8 mouse cellular contexts compared by ENCODE assay signal in genomic region chr1:188118125-188118524, GRCm38 (mm10).
DNase-seq lines count a peak whose midpoint lies in the region; ATAC-seq lines count a peak whose summit lies in the region.

No protein-coding gene starts in this region.

- intact Hi-C loops in left cerebral cortex, postnatal 25 days (cut with DNase I) = no loop called here

- no peak overlapping the region for H3K27ac ChIP-seq in hindbrain, embryonic 16.5 days (ENCODE audit: low read depth, low read length)

- no peak overlapping the region for H3K9ac ChIP-seq in hindbrain, embryonic 16.5 days (ENCODE audit: low read depth, low read length)

- no peaks in the 10 kb centered on the region for H3K27me3 ChIP-seq in hindbrain, embryonic 16.5 days (replicated peaks; ENCODE audit: control insufficient read depth, insufficient read depth, low read length)

- no peak overlapping the region for H3K4me3 ChIP-seq in hindbrain, embryonic 16.5 days (ENCODE audit: low read length)

- ATAC-seq in hindbrain, embryonic 16.5 days = peak; percentile 93

- no peaks in the 10 kb centered on the region for H3K9me3 ChIP-seq in hindbrain, embryonic 16.5 days (ENCODE audit: control insufficient read depth, low read length)

- no peak overlapping the region for H3K4me2 ChIP-seq in hindbrain, embryonic 16.5 days (ENCODE audit: low read length)

- no peaks in the 10 kb centered on the region for H3K36me3 ChIP-seq in hindbrain, embryonic 16.5 days (ENCODE audit: control insufficient read depth, insufficient read depth, low read length)

- no peaks in the 10 kb centered on the region for H3K4me1 ChIP-seq in hindbrain, embryonic 16.5 days (ENCODE audit: control insufficient read depth, insufficient read depth, low read depth, low read length)

- 32% methylated on average over 3 of the region's 3 CpGs for WGBS in hindbrain, embryonic 16.5 days

- DNase-seq in urinary bladder, adult 18-20 months (ENCODE audit: low spot score in 2 of 2) = peak; percentile 10 to 52
- no peak for DNase-seq in urinary bladder, postnatal 10 days (ENCODE audit: low spot score)
- DNase-seq in gastrocnemius, adult 8-10 months (ENCODE audit: low spot score in 2 of 2) = peak; percentile 20 to 54
- peak; percentile 26 to 69 for DNase-seq in left cerebral cortex, postnatal 25 days (ENCODE audit: low spot score in 2 of 2)
- DNase-seq in ovary, postnatal 10 days (ENCODE audit: low spot score) = peak; percentile 63
- DNase-seq in spleen, postnatal 36 days (ENCODE audit: low spot score in 2 of 2) = no peak
- DNase-seq in thymus, postnatal 10 days (ENCODE audit: low spot score in 2 of 2) = no peak

Comparison
In these comparisons a context has a peak if more than half of its experiments do, and no peak if none do; other contexts are left out.
1. DNase-seq: peak in urinary bladder, adult 18-20 months (2 of 2), gastrocnemius, adult 8-10 months (2 of 2), left cerebral cortex, postnatal 25 days (2 of 2) and ovary, postnatal 10 days (single experiment); none in urinary bladder, postnatal 10 days (single experiment), spleen, postnatal 36 days (0 of 2) and thymus, postnatal 10 days (0 of 2).